Comparison of ENCODE assay signal across 11 mouse cellular contexts in the genomic region with DNA sequence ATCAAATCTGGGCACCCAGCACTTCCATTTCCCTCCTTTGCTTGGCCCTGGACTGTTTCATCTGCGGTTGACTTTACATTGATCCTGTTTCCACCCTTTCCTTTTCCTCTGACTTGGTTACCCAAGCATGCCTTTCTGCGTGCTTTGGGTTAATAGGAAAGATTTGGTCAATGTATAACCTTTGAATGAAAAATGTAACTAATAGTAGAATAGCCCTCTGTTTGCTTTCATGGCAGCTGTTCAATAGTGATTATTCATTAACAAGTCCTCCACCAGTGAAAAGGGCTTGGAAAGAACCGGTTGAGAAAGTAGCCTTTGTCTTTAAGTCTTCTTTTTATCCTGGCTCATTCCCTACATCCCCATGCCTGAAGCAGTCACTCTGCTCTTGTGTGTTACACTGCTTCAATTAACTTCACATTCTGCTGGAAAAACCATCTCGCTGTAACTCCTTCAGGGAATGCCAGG.
DNase-seq lines count a peak whose midpoint lies in the region; ATAC-seq lines count a peak whose summit lies in the region.
"Had no signal": no experiment of that assay in that cellular context is flagged by ENCODE, and none has a peak within 500 bp of the region (broad histone marks: within the 10 kb centered on the region; RNA-seq: fewer than 3 reads in every experiment).

No protein-coding gene starts in this region.

- peak; percentile 2 for DNase-seq in midbrain, embryonic 14.5 days
- no peak for DNase-seq in midbrain, embryonic 11.5 days (ENCODE audit: low spot score, missing footprints)
- DNase-seq in kidney, postnatal 14 days, result peak; percentile 74
- no peak for DNase-seq in right cerebral cortex, postnatal 25 days
- no peak for DNase-seq in testis, postnatal 10 days (ENCODE audit: low spot score)
- no peak for DNase-seq in heart, adult 9 months (ENCODE audit: low spot score in 2 of 2)
- DNase-seq: cerebellum, postnatal 14 days; gastrocnemius, postnatal 36 days; heart, postnatal 10 days; liver, embryonic 13.5 days had no signal

- no peak overlapping the region for H3K4me3 ChIP-seq in midbrain, embryonic 14.5 days (replicated peaks; ENCODE audit: low read depth, low read length)
- H3K4me3 ChIP-seq in midbrain, embryonic 11.5 days (ENCODE audit: low read depth, low read length), result no peak overlapping the region
- no peak overlapping the region for H3K4me3 ChIP-seq in intestine, embryonic 15.5 days (replicated peaks)
- H3K4me3 ChIP-seq: liver, embryonic 13.5 days had no signal

- H3K27me3 ChIP-seq in midbrain, embryonic 14.5 days (ENCODE audit: control insufficient read depth, insufficient read depth, low read length), result no peaks in the 10 kb centered on the region
- no peaks in the 10 kb centered on the region for H3K27me3 ChIP-seq in midbrain, embryonic 11.5 days (ENCODE audit: control insufficient read depth, insufficient read depth, low read length)
- H3K27me3 ChIP-seq in intestine, embryonic 15.5 days (replicated peaks), result no peaks in the 10 kb centered on the region
- H3K27me3 ChIP-seq: liver, embryonic 13.5 days had no signal

- ATAC-seq in midbrain, embryonic 14.5 days (ENCODE audit: low FRiP score, low TSS enrichment), result no peak; the same call in 1 of the 2 replicates
- no peak for ATAC-seq in midbrain, embryonic 11.5 days (ENCODE audit: low FRiP score)
- ATAC-seq in intestine, embryonic 15.5 days, result peak; percentile 92

- H3K9ac ChIP-seq in midbrain, embryonic 14.5 days (replicated peaks; ENCODE audit: low read length), result no peak overlapping the region
- no peak overlapping the region for H3K9ac ChIP-seq in midbrain, embryonic 11.5 days (ENCODE audit: low read length)
- H3K9ac ChIP-seq in intestine, embryonic 15.5 days, result no peak overlapping the region
- H3K9ac ChIP-seq: liver, embryonic 13.5 days had no signal

- no peaks in the 10 kb centered on the region for H3K9me3 ChIP-seq in midbrain, embryonic 14.5 days (ENCODE audit: control insufficient read depth, low read length)
- H3K9me3 ChIP-seq in midbrain, embryonic 11.5 days (ENCODE audit: control insufficient read depth, low read length), result no peaks in the 10 kb centered on the region
- no peaks in the 10 kb centered on the region for H3K9me3 ChIP-seq in intestine, embryonic 15.5 days
- H3K9me3 ChIP-seq: liver, embryonic 13.5 days had no signal

- H3K27ac ChIP-seq in midbrain, embryonic 14.5 days (replicated peaks; ENCODE audit: low read depth, low read length), result no peak overlapping the region
- no peak overlapping the region for H3K27ac ChIP-seq in midbrain, embryonic 11.5 days (ENCODE audit: low read depth, low read length)
- peak overlapping the region; percentile 27; the same call in 1 of the 2 replicates for H3K27ac ChIP-seq in intestine, embryonic 15.5 days
- H3K27ac ChIP-seq: liver, embryonic 13.5 days had no signal

- no peaks in the 10 kb centered on the region for H3K4me1 ChIP-seq in midbrain, embryonic 14.5 days (ENCODE audit: control insufficient read depth, insufficient read depth, low read length)
- peaks cover 2% of the 10 kb centered on the region; the same call in 1 of the 2 replicates for H3K4me1 ChIP-seq in midbrain, embryonic 11.5 days (ENCODE audit: control insufficient read depth, insufficient read depth, low read length)
- no peaks in the 10 kb centered on the region for H3K4me1 ChIP-seq in intestine, embryonic 15.5 days (replicated peaks)
- H3K4me1 ChIP-seq: liver, embryonic 13.5 days had no signal

- 35% methylated on average over 4 of the region's 4 CpGs for WGBS in midbrain, embryonic 14.5 days
- WGBS in midbrain, embryonic 11.5 days, result 55% methylated on average over 4 of the region's 4 CpGs
- 51% methylated on average over 4 of the region's 4 CpGs for WGBS in intestine, embryonic 15.5 days

- H3K4me2 ChIP-seq in midbrain, embryonic 14.5 days (ENCODE audit: low read length), result no peak overlapping the region
- H3K4me2 ChIP-seq in midbrain, embryonic 11.5 days, result no peak overlapping the region
- H3K4me2 ChIP-seq in intestine, embryonic 15.5 days (replicated peaks), result no peak overlapping the region
- H3K4me2 ChIP-seq: liver, embryonic 13.5 days had no signal

- H3K36me3 ChIP-seq in midbrain, embryonic 14.5 days (ENCODE audit: control insufficient read depth, insufficient read depth, low read length), result no peaks in the 10 kb centered on the region
- no peaks in the 10 kb centered on the region for H3K36me3 ChIP-seq in midbrain, embryonic 11.5 days (ENCODE audit: control insufficient read depth, insufficient read depth, low read length)
- no peaks in the 10 kb centered on the region for H3K36me3 ChIP-seq in intestine, embryonic 15.5 days
- H3K36me3 ChIP-seq: liver, embryonic 13.5 days had no signal

Comparison
In these comparisons a context has a peak if more than half of its experiments do, and no peak if none do; other contexts are left out.
1. DNase-seq: peak in midbrain, embryonic 14.5 days (single experiment) and kidney, postnatal 14 days (single experiment); none in midbrain, embryonic 11.5 days (single experiment), right cerebral cortex, postnatal 25 days (single experiment), testis, postnatal 10 days (single experiment) and heart, adult 9 months (0 of 2).